Mouse (Mus musculus): ENCODE results near the gene Ajap1. TPM values are rescaled to one million over a fixed set of nuclear protein-coding genes. Genes with fewer than 3 reads are reported as not detected.

Ajap1 gene
- total RNA-seq, 2 experiments from 2014 or later = 0.14 to 0.22 TPM

- no peak for DNase-seq
- intact Hi-C loops (cut with DNase I) = no loop called here
Measured at GRCm38 (mm10) chr4:153459503-153459902, 23.1 kb downstream of the Ajap1 start.

GRCm38 (mm10) chr4:153458821-153459220, 23.8 kb downstream of the Ajap1 start:
- DNase-seq = no peak
- intact Hi-C loops (cut with DNase I) = no loop called here

DNA sequence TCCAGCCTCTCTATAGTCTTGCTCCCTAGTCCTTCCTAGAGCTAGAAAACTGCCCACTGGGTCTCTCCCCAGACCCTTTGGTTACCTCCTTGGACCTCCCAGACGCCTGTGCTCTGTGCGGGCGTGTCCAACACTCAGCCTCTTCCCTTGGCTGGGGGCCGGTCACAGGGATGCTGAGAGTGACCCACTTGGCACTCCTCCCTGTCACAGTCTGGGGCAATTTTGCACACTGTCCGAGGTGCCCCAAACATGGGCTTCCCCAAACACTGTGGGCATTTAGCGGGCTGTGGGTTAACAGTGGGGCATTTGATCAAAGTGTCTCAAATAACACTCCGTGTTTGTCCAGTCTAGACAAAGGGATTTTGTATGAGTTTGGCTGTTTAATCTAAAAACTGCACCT, 29.1 kb downstream of the Ajap1 start:
- no peak for DNase-seq
- intact Hi-C loops (cut with DNase I) = no loop called here

DNA sequence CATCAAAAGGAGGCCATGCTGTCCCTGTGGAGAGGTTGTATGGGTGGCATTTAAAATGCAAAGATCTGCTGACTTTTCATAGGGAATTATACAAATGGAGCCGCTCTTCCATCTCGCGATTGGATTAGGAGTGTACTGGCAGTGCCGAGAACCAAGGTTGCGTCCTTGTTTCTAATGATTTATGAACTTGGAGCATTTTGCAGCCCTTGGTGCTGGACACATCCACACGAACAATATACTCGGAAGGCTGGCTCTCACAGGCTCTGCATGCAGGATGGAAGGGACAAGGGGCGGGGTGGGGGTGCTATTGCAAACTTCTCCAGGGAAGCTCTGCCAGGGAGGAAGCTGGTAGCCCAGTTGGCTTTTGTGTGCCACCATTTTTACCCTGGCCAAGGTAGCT, 31.1 kb downstream of the Ajap1 start:
- DNase-seq = no peak
- intact Hi-C loops (cut with DNase I) = no loop called here

- intact Hi-C loops (cut with DNase I) = no loop called here
- no peak for DNase-seq
Measured at GRCm38 (mm10) chr4:153442522-153442921, 40.1 kb downstream of the Ajap1 start.

DNA sequence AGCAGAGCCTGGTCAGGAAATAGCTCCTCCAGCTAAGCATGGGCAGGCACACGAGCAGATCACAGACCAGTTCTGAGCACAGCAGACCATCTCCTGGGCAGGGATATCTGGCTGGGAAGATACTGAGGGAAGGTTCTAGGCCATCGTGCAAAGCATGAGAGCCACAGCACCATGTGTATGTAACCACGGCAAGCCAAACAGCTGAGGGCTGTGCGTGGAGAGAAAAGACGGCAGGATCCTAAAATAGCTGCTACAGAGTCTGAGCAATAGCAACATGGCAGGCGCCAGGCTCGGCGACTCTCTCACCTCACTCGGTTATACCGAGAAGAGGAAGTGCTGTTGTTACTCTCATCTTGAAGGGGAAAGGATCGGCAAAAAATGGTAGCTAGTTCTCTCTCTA, 42.7 kb downstream of the Ajap1 start:
- intact Hi-C loops (cut with DNase I) = no loop called here
- DNase-seq = no peak

GRCm38 (mm10) chr4:153439031-153439430, 43.6 kb downstream of the Ajap1 start:
- intact Hi-C loops (cut with DNase I) = no loop called here
- DNase-seq = no peak

DNA sequence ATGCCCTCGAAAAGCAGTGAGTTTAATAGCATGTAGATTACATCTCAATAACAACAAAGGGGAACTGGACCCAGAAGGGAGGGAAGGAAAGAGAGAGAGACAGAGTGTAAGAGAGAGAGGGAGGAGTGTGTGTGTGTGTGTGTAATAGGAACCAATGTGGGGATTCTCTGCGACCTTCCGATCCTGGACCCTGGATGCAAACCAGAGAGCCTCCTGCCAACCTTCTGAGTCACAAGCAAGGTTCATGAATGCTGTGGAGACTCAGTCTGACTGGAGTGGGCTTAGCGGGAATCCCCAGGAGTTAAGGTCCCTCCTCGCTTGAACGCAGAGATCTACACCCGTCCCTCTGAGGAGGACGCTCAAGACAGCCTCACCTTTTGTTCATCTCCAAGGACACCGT, 45.4 kb downstream of the Ajap1 start:
- no peak for DNase-seq
- intact Hi-C loops (cut with DNase I) = no loop called here

- DNase-seq = no peak
- intact Hi-C loops (cut with DNase I) = no loop called here
Measured at GRCm38 (mm10) chr4:153435917-153436316, 46.7 kb downstream of the Ajap1 start.

DNA sequence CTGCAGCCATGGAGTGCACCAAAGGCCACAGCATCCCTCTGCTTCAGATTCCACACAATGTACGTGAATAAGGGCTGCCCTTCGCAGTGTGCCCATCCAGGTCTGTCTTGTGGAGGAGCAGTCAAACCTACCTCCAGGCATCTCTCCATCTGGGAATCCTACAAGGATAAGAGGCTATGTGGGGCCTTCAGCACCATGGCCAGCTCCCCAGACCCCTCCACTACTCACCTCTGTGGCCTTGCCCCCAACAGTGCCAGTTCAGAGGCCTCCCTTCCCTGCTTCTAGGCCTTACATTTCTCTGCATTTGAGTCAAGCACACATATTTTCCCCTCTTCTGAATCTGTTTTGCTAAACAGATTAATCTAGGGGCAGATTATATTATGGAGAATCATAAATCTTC, 52.6 kb downstream of the Ajap1 start:
- DNase-seq = no peak
- intact Hi-C loops (cut with DNase I) = no loop called here

GRCm38 (mm10) chr4:153425961-153426656, 56.5 kb downstream of the Ajap1 start:
- no peak for DNase-seq
- intact Hi-C loops (cut with DNase I) = no loop called here

DNA sequence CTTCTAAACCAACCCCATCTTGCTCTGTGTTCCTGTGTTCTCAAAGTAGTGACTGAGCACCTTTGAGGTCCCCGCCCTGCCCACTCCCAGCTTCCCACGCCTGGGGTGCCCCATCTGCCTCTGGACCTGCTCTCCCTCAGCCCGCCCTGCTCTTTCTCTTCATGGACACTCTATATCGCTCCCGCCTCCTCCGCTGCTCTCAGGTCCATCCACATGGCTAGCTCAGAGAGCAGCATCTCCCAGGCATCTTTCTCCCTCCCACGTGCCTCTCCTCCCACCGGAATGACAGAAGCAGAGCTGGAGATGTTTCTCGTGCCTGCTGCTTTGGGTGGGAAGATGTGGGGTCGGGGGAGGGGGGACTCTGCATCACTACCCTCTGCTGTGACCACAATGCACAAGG, 58.3 kb downstream of the Ajap1 start:
- DNase-seq = no peak
- intact Hi-C loops (cut with DNase I) = no loop called here

DNA sequence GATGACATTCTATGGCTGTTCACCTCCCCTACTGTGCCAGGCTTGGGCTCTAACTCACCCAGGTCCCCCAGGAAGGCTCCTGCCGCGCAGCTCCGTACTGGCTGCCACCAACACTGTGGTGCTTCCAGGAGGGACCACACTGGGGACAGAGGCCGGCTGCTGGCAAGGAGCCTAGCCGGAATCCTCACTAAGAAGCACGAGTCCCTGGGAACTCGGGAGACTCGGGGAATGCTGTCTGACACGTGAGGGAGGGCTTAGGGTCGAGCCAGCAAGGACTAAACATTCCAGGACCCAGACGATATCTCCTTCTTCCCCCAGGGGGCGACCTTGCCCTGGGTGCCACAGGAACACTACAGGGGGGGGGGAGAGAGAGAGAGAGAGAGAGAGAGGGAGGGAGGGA, 64.7 kb downstream of the Ajap1 start:
- intact Hi-C loops (cut with DNase I) = no loop called here
- DNase-seq = peak; percentile 9 to 36

GRCm38 (mm10) chr4:153417164-153417896, 65.3 kb downstream of the Ajap1 start:
- intact Hi-C loops (cut with DNase I) = no loop called here
- DNase-seq = no peak

DNA sequence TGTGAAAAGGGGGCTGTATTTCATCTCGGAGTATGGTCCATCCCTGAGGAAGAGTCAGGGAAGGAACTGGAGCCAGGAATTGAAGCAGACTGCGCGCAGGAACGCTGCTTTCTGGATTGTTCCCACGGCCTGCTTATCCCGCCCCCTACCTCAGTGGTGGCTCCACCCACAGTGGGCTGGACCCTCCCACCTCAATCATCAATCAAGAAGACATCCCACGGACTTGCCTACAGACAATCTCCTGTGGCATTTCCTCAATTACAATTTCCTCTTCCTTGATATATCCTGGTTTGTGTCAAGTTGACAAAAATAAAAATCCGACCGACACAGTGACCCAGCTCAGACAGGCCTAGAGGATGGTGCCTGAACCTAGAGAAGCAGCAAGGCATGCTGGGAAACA, 66.5 kb downstream of the Ajap1 start:
- intact Hi-C loops (cut with DNase I) = no loop called here
- no peak for DNase-seq

DNA sequence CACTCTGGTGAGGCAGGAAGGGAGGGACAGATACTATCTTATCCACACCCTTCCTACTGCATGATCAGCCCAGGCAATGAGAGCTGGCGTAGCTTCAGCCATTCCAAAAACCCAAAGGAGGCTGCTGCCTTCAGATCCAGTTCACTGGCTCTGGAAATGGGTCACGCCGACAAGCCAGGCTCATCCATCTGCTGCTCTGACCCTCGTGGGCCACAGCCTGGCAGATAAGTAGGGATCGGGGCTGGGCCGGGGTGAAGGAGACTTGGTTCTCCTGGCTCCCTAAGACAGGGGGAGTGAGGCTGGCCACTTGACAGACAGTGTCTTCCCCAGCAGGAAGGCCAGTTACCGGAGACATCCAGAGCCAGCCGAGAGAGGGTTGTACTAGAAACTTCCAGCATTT, 84.2 kb downstream of the Ajap1 start:
- no peak for DNase-seq
- intact Hi-C loops (cut with DNase I) = no loop called here

DNA sequence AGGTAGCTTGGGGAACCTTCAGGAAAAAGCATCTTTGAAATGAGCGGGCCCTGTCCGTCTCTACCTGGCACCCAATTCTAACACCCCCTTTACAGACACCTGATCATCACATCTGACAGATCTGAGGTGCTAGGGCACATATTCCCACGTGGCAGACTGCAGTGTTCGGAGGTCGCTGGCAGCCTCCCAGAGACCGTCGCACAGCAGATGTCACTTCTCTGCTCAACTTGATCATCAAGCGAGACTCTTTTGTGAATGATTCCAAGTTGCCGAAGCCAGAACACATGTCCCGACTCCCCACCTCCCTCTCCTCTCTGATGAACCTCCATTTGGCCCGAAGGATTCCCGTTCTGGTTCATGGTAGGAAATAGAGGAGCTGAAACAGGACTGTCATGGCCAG, 95.1 kb downstream of the Ajap1 start:
- DNase-seq = no peak
- intact Hi-C loops (cut with DNase I) = no loop called here

DNA sequence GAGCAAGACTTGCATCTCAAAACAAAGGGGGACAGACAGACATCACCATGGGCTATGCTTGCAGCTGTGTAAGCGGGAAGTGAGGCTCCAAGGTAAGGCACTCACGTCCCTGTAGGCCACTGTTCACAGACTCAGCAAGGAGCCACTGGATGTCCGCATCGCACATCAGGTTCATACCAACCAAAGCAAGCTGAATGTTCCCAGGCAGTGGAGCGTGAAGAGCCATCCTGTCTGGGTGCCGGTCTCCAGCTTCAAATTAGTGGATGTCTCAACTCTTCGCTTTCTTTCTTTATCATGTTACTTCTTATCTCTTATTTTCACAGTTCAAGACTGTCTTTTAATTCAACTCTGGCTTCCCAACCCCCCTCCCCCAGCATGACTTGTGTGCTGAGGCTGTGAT, 101.2 kb downstream of the Ajap1 start:
- DNase-seq = no peak
- intact Hi-C loops (cut with DNase I) = no loop called here

DNA sequence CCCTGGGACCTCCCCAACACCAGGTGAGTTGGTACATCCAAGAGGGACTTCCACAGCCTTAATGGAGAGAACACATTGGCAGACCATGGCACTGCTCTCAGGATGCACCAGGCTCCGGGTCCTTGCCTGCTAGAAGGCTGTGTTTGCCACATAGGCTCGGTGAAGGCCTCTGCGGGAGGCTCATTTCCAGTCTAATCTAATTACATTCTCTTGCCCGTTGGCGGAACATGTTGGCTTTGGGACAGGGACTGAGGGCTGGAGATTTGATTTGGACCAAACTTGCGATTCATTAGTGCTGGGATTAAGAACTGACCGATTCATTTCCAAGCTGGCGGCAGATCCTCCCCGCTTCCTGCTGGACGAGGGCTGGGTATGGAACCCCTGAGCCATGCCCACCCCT, 101.7 kb downstream of the Ajap1 start:
- intact Hi-C loops (cut with DNase I) = no loop called here

DNA sequence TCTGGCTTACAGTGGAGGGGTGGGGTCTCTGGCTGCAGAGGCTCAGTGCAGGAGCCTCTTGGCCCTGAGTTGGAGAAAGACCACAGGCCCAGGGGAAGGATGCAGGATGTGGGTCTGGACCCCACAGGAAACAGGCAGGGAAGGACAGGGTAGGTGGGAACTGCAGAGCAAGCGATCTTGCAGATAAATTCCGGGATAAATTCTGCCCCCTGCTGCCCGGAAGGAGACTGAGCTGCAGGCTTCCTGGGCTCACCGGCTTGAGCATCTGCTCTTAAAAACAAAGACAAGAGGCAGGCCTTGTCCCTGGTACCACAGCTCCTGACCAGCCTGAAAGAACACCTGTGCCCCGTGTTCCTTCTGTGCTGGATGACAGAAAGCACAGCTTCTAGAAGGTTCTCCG, 104.6 kb downstream of the Ajap1 start:
- peak in 1 of 2 experiments; percentile 24 for DNase-seq
- intact Hi-C loops (cut with DNase I) = no loop called here

More for the DNA sequence above, 101.7 kb downstream of the Ajap1 start:
- DNase-seq = no peak

- DNase-seq = no peak
- intact Hi-C loops (cut with DNase I) = no loop called here
Measured at GRCm38 (mm10) chr4:153374233-153374632, 108.4 kb downstream of the Ajap1 start.

DNA sequence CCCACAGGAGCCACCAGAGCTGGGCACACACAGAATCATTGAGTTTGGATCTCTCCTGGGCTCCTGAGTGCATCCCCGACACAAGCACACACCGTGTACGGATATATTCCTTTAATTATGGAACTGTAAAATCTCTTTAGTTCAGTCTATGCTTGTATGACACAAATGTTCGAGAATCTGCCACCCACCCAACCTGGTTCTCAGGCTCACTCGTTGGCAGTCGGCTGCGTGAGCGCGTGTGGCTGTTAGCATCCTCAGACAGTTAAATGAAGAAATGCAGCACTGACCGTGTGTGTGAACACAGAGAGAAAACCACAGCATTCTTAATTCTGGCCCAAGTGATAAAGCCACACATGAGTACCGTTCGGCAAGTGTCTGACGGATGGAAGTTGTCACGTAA, 109.5 kb downstream of the Ajap1 start:
- intact Hi-C loops (cut with DNase I) = no loop called here

More for the DNA sequence above, 109.5 kb downstream of the Ajap1 start:
- no peak for DNase-seq
